Mouse (Mus musculus): ENCODE results near the gene Fbxl5.
A peak's percentile ranks its signal among the peaks of the same experiment; 100 is the strongest.

The Fbxl5 gene

GRCm38 (mm10) chr5:43836590-43836989 lies 15.2 kb upstream of the Fbxl5 start:
- no peak for DNase-seq (ENCODE audit: low spot score in 2 of 2)

- no peak for DNase-seq (ENCODE audit: low spot score in 2 of 2)
Measured at GRCm38 (mm10) chr5:43827366-43827765, 5.9 kb upstream of the Fbxl5 start.

GRCm38 (mm10) chr5:43826883-43827282 lies 5.4 kb upstream of the Fbxl5 start:
- no peak for DNase-seq (ENCODE audit: low spot score in 2 of 2)

GRCm38 (mm10) chr5:43824580-43824979 lies 3.1 kb upstream of the Fbxl5 start:
- DNase-seq (ENCODE audit: low spot score in 2 of 2) = no peak

- no peak for DNase-seq (ENCODE audit: low spot score in 2 of 2)
Measured at GRCm38 (mm10) chr5:43822824-43823223, 1.4 kb upstream of the Fbxl5 start.

- no peak for DNase-seq (ENCODE audit: low spot score in 2 of 2)
Measured at GRCm38 (mm10) chr5:43822199-43822598, 761 bp upstream of the Fbxl5 start.

- DNase-seq (ENCODE audit: low spot score in 2 of 2) = no peak
Measured at GRCm38 (mm10) chr5:43820785-43821184, 653 bp downstream of the Fbxl5 start.

GRCm38 (mm10) chr5:43818695-43819094 lies 2.7 kb downstream of the Fbxl5 start, which contains the start of gene Bst1:
Bst1 (plus strand) TSS chr5:43818885.
- DNase-seq (ENCODE audit: low spot score in 2 of 2) = peak in 1 of 2 experiments; percentile 15

- DNase-seq (ENCODE audit: low spot score in 2 of 2) = no peak
Measured at GRCm38 (mm10) chr5:43815769-43816168, 5.7 kb downstream of the Fbxl5 start.

- no peak for DNase-seq (ENCODE audit: low spot score in 2 of 2)
Measured at GRCm38 (mm10) chr5:43814536-43814935, 6.9 kb downstream of the Fbxl5 start.

- no peak for DNase-seq (ENCODE audit: low spot score in 2 of 2)
Measured at GRCm38 (mm10) chr5:43810427-43811062, 10.9 kb downstream of the Fbxl5 start.

- DNase-seq (ENCODE audit: low spot score in 2 of 2) = peak; percentile 75 to 78
Measured at GRCm38 (mm10) chr5:43807744-43808696, 13.4 kb downstream of the Fbxl5 start.

- DNase-seq (ENCODE audit: low spot score in 2 of 2) = no peak
Measured at GRCm38 (mm10) chr5:43806914-43807313, 14.5 kb downstream of the Fbxl5 start.

GRCm38 (mm10) chr5:43806340-43806739 lies 15.1 kb downstream of the Fbxl5 start:
- no peak for DNase-seq (ENCODE audit: low spot score in 2 of 2)

GRCm38 (mm10) chr5:43805401-43805800 lies 16.0 kb downstream of the Fbxl5 start:
- no peak for DNase-seq (ENCODE audit: low spot score in 2 of 2)

GRCm38 (mm10) chr5:43801798-43802197 lies 19.6 kb downstream of the Fbxl5 start:
- no peak for DNase-seq (ENCODE audit: low spot score in 2 of 2)

GRCm38 (mm10) chr5:43801253-43801652 lies 20.2 kb downstream of the Fbxl5 start:
- no peak for DNase-seq (ENCODE audit: low spot score in 2 of 2)

GRCm38 (mm10) chr5:43800700-43801099 lies 20.7 kb downstream of the Fbxl5 start:
- DNase-seq (ENCODE audit: low spot score in 2 of 2) = no peak

GRCm38 (mm10) chr5:43799530-43799929 lies 21.9 kb downstream of the Fbxl5 start:
- no peak for DNase-seq (ENCODE audit: low spot score in 2 of 2)

- DNase-seq (ENCODE audit: low spot score in 2 of 2) = no peak
Measured at GRCm38 (mm10) chr5:43792354-43792753, 29.1 kb downstream of the Fbxl5 start.

GRCm38 (mm10) chr5:43787976-43788752 lies 33.3 kb downstream of the Fbxl5 start:
- no peak for DNase-seq (ENCODE audit: low spot score in 2 of 2)

GRCm38 (mm10) chr5:43786607-43787006 lies 34.8 kb downstream of the Fbxl5 start:
- peak in 1 of 2 experiments; percentile 15 for DNase-seq (ENCODE audit: low spot score in 2 of 2)

Data from heart, adult 9 months (tissue).